Mouse (Mus musculus): ENCODE results near the gene Brd3.
"Not testable (repeated sequence)": the region's sequence is repeated elsewhere in the genome, so short reads cannot be mapped to it uniquely, and the experiment has no call there.

Brd3 gene

DNA sequence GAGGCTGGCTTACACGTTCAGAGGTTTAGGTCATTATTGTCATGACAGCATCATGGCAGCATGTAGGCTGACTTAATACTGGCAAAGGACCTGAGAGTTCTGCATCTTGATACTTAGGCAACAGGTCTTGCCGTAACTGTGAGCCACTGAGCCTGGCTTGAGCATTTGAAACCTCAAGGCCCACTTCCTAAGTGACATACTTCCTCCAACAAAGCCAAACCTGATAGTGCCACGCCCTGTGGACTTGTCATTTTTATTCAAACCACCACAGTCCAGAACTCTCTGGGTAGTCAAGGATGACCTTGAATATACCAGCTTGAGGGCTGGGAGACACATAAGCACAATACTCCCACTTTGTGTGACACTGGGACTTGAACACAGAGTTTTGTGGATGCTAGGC is 5.4 kb upstream of the Brd3 start:
- no peak for DNase-seq (ENCODE audit: low spot score in 2 of 2)

DNA sequence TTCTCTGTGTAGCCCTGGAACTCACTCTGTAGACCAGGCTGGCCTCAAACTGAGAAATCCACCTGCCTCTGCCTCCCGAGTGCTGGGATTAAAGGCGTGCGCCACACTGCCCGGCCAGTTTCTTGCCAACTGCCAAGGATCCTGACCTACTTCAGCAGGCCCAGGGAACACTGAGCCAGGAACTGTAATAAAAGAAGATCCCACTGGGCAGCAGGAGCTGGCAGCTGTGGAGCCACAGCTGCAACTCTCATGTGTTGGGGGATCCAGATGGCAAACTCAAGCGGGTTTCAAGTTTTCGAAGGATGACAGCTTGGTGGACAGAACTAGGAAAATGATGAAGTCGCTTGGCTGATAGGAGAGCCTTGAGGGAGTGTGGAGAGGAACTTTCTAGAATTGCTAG is 3.2 kb upstream of the Brd3 start:
- DNase-seq (ENCODE audit: low spot score in 2 of 2) = no peak

DNA sequence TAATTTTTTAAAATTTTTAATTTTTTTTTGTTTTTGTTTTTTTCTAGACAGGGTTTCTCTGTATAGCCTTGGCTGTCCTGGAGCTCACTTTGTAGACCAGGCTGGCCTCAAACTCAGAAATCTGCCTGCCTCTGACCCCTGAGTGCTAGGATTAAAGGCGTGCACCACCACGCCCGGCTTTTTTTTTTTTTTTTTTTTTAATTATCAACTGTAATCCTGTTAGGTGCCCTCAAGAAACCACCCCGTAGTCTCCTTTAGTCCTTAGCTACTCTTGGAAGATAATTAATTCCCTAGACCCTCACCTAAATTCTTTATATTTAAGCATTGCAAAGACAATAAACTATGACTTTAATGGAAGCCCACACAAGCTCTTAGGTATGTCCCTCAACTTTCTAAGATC is 804 bp downstream of the Brd3 start:
- not testable (repeated sequence) for DNase-seq (ENCODE audit: low spot score in 2 of 2)

DNA sequence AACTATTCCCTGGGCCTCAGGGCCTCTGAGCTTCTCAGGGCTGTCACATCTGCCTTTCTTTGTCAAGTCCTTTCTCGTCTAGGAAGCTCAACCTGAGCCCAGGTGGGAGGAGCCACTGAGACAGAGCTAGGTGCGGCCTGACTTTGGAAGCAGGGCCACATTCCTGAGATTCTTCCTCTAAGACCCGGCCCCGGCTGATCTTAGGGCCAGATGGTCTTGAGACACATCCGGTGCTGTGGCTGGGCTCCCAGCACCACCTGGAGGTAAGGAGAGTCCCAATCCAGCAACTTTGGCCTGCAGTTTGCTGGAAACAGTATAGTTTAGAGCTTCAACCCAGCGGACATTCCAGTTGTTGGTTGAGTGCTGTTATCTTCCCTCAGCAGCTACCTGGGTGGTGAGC is 1.9 kb downstream of the Brd3 start:
- no peak for DNase-seq (ENCODE audit: low spot score in 2 of 2)

DNA sequence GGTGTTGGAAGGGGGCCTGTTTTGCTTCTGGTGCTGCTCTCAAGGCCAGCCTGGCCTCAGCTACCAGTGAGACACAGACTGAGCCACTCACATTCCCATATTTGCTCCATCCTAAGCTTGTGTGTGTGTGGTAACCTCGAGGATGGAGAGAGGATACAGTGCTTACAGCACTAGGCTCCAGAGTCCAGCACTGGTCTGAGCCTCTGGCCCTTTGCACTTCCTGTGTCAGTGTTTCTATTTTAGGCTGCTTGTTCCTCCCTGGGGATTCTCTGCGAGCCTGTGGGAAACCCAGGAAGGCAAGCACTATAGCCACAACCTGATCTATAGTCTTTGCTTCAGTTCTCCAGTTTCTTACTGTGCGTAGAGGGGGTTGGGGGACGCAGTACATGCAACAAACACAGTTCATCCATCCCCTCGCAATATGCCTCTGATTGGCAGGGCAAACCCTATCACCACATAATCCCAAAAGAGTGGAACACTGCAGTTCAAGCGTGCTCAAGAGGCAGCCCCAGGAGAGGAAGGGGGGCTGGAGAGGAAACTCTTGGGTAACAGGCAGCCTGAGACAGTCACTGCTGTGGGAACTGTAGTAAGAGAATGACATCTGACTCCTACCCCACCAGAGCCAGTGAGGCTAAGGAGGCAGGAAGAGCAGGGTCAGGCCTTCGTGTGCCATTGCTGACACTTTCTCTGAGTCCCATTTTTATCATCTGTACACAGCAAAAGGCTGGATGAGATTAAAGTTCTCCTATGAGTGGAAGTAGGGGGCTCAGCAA is 3.2 kb downstream of the Brd3 start:
- no peak for DNase-seq (ENCODE audit: low spot score in 2 of 2)

DNA sequence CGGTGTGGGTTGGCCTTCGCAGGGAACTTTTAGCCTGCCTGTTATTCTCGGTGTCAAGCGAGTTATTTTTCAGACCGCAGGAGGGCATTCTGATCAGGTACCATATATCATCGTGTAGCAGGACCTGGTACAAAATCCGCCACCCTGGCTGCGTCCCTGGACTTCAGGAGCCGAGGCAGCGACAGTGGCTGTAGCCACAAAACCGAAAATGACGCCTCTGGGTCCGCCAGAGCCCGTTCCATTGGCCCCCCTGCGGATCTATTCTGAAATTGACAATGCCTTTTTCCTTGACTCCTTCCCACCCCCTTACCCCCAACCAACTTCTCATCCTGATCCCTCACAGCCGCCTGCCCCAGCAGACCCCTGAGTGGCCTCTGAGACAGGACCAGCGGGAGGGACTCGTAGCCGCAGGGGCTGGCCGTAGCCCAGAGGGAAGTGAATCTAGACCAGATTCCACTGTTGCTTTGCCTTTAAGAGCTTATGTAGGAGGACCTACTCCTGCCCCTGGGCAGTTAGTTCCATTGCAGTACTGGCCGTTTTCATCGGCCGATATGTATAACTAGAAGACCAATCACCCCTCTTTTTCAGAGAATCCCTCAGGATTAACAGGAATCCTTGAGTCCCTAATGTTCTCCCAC is 11.0 kb downstream of the Brd3 start:
- no peak for DNase-seq (ENCODE audit: low spot score in 2 of 2)

DNA sequence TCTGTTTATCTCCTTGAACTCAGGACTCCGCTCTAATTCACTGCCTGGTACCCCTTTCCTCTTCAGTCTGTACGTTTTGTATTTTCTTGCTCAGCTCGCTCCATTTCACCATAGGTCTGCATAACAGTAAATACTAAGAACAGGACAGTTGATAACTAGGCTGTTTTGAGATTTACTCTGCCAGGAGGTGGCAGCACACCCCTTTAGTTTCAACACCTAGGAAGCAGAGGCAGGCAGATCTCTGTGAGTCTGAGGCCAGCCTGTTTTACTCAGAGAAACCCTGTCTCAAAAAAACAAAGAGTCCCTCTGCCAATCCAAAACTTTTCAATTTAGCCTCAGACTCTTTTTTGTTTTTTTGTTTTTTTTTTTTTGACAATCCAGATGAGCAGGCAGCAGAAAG is 13.5 kb downstream of the Brd3 start:
- no peak for DNase-seq (ENCODE audit: low spot score in 2 of 2)

DNA sequence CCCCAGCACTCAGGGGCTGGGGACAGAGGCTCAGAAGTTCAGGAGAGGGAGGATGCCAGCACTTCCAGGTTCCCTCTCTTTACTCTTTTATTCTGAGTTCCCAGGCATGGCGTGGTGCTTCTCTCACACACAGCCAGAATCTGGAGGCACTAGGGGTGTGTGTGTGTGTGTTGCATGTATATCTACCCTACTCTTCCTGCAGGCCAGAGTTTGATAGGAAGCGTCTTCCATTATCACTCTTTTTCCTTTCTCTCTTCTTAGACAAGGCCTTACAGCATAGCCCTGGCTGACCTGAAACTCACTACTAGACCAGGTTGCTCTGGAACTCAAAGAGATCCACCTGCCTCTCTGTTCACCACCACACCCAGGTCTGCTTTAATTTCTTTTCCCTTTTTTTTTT is 16.5 kb downstream of the Brd3 start:
- no peak for DNase-seq (ENCODE audit: low spot score in 2 of 2)

DNA sequence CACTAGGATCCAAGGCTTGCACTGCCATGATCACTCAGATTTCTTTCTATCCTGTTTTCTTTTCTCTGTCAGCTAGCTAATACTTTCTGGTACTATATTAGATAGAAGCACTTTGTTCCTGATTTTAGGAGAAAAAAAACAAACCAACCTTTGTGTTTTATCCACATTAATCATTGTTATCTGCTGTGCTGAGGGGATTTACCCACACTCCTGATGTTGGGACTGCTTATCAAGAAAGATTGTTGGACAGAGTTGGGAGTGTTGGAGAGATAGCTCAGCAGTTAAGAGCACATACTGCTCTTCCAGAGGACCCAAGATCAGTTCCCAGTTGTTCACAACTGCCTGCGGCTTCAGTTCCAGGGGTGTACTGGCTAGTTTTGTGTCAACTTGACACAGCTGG is 19.1 kb downstream of the Brd3 start:
- no peak for DNase-seq (ENCODE audit: low spot score in 2 of 2)

DNA sequence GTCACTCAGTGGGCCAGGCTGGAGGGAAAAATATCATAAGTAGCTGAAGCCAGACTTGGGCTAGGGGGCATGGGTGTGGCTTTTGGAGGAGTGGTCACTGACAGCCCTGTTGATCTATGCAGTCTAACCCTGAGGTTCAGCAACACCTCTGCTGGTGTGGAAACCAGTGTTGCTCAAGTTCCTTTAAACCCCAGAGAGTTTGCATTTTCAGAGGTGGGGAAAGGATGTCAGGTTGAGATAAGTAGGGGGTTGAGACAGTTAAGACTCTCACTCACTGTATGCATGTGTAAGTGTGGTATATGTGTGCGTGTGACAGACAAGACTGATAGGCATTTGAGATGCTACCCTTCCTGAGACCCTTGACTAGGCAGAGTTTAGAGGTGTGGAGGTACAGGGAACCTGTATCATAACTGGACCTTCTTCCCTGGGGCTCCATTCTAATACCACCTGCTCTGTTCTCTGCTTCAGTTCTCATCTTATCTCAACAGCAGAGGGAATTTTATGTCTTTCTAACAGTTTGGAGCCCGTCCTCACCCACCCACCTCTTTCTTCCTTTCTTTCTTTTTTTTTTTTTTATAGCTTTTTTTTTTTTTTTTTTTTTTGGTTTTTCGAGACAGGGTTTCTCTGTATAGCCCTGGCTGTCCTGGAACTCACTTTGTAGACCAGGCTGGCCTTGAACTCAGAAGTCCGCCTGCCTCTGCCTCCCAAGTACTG is 20.0 kb downstream of the Brd3 start:
- no peak for DNase-seq (ENCODE audit: low spot score in 2 of 2)

DNA sequence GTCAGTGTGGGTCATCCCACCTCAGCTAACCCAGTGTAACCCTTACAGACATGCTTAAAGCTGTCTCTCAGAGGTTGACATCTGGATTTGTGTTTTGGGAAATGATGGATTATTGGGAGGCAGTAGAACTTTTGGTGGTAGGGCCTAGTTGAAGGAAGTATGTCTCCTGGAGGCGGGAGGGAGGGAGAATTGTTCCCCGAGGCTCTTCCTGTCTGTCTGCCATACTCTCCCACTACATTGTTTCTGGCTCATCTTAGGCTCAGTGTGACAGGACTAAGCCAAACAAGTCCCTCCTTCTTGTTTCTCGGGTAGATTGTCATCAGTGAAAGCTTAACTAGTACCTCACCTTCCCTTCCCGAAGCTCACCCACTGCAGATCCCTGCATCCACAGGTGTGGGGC is 20.7 kb downstream of the Brd3 start:
- no peak for DNase-seq (ENCODE audit: low spot score in 2 of 2)

DNA sequence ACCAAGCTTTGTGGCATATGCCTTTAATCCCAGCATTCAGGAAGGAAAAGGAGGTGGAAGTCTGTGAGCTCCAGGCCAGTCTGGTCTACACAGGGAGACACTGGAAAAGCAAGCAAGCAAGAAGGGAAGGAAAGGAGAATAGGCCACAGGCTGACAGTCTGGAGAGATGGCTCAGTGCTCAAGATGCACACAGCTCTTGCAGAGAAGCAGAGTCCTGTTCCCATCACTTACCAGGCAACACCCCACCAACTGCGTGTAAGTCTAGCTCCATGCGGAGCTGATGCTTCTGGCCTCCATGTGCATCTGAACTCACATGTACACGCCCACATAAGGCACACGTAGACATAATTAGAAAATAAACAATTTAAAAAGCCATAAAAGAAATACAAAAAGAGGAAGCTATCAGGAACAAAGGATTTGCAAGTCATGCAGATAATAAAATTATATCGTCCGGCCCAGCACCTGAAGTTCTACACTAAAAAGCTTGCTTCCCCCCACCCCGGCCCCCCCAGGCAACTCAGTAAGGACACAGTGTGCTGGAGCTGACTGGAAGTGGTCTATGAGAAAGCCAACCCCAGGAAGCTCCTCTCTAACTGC is 25.1 kb downstream of the Brd3 start:
- no peak for DNase-seq (ENCODE audit: low spot score in 2 of 2)

DNA sequence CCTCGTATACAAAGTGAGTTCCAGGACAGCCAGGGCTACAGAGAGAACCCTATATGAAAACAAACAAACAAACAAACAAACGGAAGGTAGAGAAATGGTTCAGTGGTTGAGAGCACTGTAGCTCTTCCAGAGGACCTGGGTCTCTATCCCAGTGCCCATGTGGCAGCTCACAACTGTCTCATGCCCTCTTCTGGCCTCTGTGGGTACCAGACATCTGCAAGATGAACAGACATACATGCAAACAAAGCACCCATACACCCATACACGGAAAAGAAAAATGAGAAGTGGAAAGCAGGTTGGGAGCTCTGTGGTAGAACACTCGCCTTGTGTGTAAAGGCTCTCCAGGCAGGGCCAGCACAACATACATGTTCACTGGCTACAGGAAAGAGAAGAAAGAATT is 27.1 kb downstream of the Brd3 start:
- DNase-seq (ENCODE audit: low spot score in 2 of 2) = no peak

DNA sequence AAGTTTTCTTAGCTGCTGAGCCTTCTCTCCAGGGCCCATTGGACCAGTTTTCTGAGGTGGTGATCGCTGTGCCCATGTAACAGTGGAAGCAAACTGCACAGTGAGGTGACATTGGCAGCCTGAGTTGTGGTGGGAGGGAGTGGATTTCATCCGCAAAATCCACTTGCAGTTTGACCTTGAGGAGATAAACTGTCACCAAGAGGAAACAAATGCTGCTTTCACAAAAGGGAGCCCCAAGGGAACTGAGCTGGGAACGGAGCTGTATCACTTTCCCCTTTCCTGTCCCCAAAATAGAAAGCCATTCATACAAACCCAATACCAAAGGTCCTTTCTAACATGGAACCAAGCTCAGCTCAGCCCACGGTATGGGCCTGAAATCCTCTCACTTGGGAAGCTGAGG is 27.6 kb downstream of the Brd3 start:
- DNase-seq (ENCODE audit: low spot score in 2 of 2) = no peak

DNA sequence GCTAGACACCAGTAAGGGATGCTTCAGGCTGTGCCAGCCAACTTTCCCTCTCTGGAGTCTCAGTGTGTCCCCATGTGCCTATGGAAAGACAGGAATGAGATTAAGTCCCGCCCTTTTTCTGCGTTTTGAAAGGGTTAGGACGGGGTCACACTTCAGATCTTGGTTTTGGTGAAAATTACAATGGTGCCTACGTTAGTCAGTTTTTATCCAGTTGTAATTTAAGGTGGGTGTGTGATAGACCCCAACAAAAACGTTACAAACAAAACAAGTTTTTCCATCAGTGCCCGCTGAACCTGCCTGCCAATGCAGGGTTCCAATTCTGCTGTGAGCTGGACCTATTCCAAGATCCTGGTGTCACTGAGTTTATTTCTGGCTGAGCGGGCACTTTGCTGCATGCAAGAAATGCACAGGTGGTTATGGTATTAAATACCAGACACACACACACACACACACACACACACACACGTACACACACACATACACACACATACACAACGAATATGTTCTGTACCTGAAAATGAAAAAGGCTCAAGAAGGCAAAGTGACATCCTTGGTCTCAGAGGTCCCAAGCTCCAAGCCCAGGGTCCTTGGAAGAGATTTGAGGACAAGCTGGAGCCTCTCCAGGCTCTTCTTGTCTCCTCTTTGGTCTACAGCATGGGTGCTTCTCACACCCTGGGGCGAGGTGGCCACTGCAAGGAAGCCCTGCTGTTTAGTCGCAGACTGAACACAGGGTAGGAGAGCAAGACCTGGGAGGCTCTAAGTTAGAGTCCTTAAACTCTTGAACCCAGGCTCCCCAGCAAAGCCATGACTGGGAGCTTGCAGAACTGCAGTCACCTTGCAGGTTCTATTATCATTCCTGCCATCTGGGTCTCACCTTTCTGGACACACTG is 30.9 kb downstream of the Brd3 start:
- DNase-seq (ENCODE audit: low spot score in 2 of 2) = no peak

DNA sequence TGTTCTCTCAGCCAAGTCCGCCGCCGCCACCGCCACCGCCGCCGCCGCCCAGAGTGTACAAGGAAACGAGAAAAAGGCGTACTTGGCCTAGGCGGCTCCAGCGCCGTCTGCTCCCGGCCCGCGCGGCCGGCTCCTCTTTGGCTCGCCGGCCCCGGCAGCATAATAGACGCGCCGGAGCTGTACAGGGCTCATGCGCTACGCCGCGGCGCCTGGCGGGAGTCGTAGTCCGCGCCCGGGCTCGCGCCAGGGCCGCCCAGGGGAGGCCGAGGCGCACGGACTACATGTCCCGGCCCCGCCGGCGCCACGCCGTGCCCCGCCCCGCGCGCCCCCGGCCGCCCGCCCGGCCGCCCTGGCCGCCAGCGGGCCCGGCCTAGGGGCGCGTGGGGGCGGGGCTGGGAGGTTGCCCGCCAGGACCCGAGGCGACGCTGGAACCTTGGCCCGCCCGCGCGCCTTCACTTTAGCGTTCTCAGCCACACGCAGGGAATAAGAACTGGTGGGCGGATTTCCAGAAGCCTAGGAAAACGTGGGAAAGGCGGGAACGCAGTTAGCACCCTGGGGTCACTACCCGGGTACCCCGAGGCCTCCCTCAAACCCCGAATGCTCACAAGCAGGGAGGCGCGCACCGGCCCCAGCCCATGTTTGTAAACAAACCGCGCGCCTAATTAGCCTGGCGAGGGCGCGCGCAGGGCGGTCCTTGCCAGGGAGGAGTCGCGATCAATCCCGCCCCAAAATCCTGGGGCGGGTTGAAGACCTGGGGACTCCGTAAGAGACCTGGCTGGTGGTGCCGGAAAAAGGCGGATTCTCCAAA is 31.8 kb downstream of the Brd3 start:
- peak; percentile 89 to 92 for DNase-seq (ENCODE audit: low spot score in 2 of 2)

DNA sequence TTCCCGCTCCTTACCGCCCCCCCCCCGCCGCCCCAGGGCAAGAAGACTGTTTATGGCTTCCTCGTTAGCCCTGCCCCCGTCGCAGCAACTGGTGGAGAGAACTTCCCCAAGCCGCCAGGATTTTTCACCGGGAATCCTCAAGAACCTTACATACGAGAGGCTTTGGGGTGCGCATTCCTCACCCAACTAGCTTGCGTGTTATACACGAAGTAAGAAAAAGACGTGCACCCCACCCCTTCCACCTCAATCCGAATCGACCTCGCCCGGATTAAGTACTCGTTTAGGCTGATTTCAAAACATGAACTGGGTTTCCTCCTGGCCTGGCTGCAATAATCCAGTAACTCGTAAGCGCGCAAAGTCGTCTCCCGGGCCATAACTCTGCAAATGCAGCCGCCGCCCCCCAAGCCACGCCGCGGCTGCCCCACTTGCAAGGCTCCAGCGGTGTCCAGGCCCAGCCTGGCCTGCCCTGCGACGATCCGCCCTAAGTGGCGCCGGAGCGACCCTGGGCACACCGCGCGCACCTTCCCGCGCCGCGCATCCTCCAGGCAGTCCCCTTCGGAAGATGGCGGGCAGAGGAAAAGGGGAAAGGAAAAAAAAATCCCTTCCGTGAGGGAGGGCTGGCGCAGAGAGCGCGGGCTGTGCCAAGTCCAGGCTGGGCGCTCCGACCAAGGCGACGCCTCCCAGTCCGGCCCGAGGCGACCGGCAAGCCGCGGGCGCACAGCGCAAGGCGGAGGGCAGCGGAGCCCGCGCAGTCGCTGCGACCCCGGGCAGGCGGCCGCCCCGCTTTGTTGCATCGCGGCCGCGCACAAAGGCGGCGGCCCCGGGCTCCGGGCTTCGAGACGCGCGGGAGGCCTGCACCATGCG is 32.6 kb downstream of the Brd3 start:
- no peak for DNase-seq (ENCODE audit: low spot score in 2 of 2)

DNA sequence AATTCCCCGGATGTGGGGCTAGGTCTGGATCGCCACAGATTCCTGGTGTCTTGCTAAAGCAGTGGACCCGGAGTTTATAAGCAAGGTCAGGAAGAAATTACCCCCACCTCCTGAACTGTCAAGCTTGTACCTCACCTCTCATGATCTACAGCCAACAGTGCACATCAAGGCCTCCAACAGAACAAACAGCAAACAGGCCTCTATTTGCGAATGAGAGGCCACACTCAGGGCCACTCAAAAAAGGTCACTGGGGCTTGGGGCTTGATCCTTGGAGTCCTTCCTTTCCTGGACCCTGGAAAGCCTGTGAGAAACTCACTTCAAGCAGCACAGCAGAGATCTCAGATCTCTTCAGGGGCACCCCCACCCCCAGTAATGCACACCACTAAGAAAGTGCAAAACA is 33.6 kb downstream of the Brd3 start:
- DNase-seq (ENCODE audit: low spot score in 2 of 2) = no peak

DNA sequence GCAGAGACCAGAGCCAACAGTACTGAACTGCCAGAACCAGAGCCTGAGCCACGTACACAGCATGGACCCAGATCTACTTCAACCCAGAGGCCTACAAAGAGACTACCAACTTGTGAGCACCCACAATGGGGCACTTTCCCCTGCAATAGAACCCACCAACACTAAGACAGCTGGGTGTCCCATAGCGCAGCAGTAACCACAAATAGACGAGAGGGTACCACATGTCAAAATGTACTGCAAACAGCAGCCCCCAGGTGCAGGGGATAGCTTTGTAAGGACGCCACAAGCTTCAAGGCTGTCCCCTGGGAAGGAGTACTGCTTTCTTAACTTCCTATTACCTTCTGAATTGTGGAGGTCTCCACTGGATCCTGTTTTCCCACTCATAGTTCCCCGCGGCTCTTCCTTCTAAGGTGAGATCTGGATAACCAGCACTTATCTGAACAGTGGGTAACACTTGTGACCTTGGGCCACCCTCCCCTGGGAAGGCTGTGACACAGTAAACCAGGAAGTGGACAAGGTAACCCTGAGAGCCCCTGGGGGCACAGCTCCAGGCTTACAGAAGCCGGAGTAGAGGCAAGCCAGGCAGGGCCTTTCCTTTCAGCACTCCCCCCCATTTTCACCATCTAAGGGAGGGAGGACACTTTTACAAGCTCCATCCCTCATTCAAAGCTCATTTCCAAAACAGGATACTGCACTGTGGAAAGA is 34.2 kb downstream of the Brd3 start:
- no peak for DNase-seq (ENCODE audit: low spot score in 2 of 2)
